9 mouse cellular contexts compared by ENCODE assay signal in genomic region chr17:87350471-87351240, GRCm38 (mm10).
A peak's percentile ranks its signal among the peaks of the same experiment; 100 is the strongest.
DNase-seq lines count a peak whose midpoint lies in the region; ATAC-seq lines count a peak whose summit lies in the region.
"Had no signal": no experiment of that assay in that cellular context is flagged by ENCODE, and none has a peak within 500 bp of the region (broad histone marks: within the 10 kb centered on the region; RNA-seq: fewer than 3 reads in every experiment).

No protein-coding gene starts in this region.

- no peak for ATAC-seq in neural tube, embryonic 13.5 days (ENCODE audit: low read depth)
- peak; percentile 49; the same call in 1 of the 2 replicates for ATAC-seq in granulocyte monocyte progenitor cell, adult 5-6 weeks (replicated peaks; ENCODE audit: poor library complexity, severe bottlenecking)
- peak; percentile 9 for ATAC-seq in intestine, embryonic 15.5 days
- ATAC-seq in stomach, embryonic 15.5 days (ENCODE audit: insufficient read depth, low FRiP score, low read depth) = peak; percentile 19; the same call in 1 of the 2 replicates
- ATAC-seq in frontal cortex, adult (ENCODE audit: low TSS enrichment) = no peak

- H3K4me1 ChIP-seq in neural tube, embryonic 13.5 days (replicated peaks) = peaks cover 52% of the 10 kb centered on the region
- peaks cover 40% of the 10 kb centered on the region for H3K4me1 ChIP-seq in intestine, embryonic 15.5 days (replicated peaks)
- peaks cover 18% of the 10 kb centered on the region for H3K4me1 ChIP-seq in stomach, embryonic 15.5 days

- no peak overlapping the region for H3K4me3 ChIP-seq in neural tube, embryonic 13.5 days
- no peak overlapping the region for H3K4me3 ChIP-seq in intestine, embryonic 15.5 days (replicated peaks)
- no peak overlapping the region for H3K4me3 ChIP-seq in stomach, embryonic 15.5 days (replicated peaks)

- no peaks in the 10 kb centered on the region for H3K9me3 ChIP-seq in neural tube, embryonic 13.5 days
- no peaks in the 10 kb centered on the region for H3K9me3 ChIP-seq in intestine, embryonic 15.5 days
- no peaks in the 10 kb centered on the region for H3K9me3 ChIP-seq in stomach, embryonic 15.5 days

- no peak for DNase-seq in neural tube, embryonic 10.5 days (ENCODE audit: extremely low spot score, low spot score)
- DNase-seq in left cerebral cortex, adult 18-20 months (ENCODE audit: low spot score in 2 of 2) = no peak
- DNase-seq in layer of hippocampus, postnatal 25 days (ENCODE audit: extremely low spot score in 1 of 2, low spot score in 1 of 2) = no peak

- 64% methylated on average over 13 of the region's 13 CpGs for WGBS in neural tube, embryonic 13.5 days
- WGBS in intestine, embryonic 15.5 days = 41% methylated on average over 13 of the region's 13 CpGs
- WGBS in stomach, embryonic 15.5 days = 50% methylated on average over 13 of the region's 13 CpGs

- H3K27ac ChIP-seq in neural tube, embryonic 13.5 days (replicated peaks) = no peak overlapping the region
- H3K27ac ChIP-seq in intestine, embryonic 15.5 days = peak overlapping the region; percentile 90
- peak overlapping the region; percentile 55; the same call in 1 of the 2 replicates for H3K27ac ChIP-seq in stomach, embryonic 15.5 days
- H3K27ac ChIP-seq: macrophage had no signal

- no peak overlapping the region for H3K4me2 ChIP-seq in neural tube, embryonic 13.5 days
- H3K4me2 ChIP-seq in intestine, embryonic 15.5 days (replicated peaks) = no peak overlapping the region
- H3K4me2 ChIP-seq in stomach, embryonic 15.5 days = no peak overlapping the region

- no peaks in the 10 kb centered on the region for H3K36me3 ChIP-seq in neural tube, embryonic 13.5 days
- H3K36me3 ChIP-seq in intestine, embryonic 15.5 days = no peaks in the 10 kb centered on the region
- no peaks in the 10 kb centered on the region for H3K36me3 ChIP-seq in stomach, embryonic 15.5 days

- H3K27me3 ChIP-seq in neural tube, embryonic 13.5 days = no peaks in the 10 kb centered on the region
- H3K27me3 ChIP-seq in intestine, embryonic 15.5 days (replicated peaks) = no peaks in the 10 kb centered on the region
- H3K27me3 ChIP-seq in stomach, embryonic 15.5 days (replicated peaks) = no peaks in the 10 kb centered on the region

- H3K9ac ChIP-seq in neural tube, embryonic 13.5 days = 0 out of 2 replicates have a peak overlapping the region, but pooled peaks have one; percentile 17
- no peak overlapping the region for H3K9ac ChIP-seq in intestine, embryonic 15.5 days
- H3K9ac ChIP-seq in stomach, embryonic 15.5 days = no peak overlapping the region

Comparison
In these comparisons a context has a peak if more than half of its experiments do, and no peak if none do; other contexts are left out.
1. ATAC-seq: peak in granulocyte monocyte progenitor cell, adult 5-6 weeks (single experiment), intestine, embryonic 15.5 days (single experiment) and stomach, embryonic 15.5 days (single experiment); none in neural tube, embryonic 13.5 days (single experiment) and frontal cortex, adult (single experiment).